Mouse (Mus musculus) forebrain, postnatal 0 days (tissue): ENCODE data around the gene Nudt22. TPM values are rescaled to one million over a fixed set of nuclear protein-coding genes. Genes with fewer than 3 reads are reported as not detected.
A peak's percentile ranks its signal among the peaks of the same experiment; 100 is the strongest.
"Not testable (repeated sequence)": the region's sequence is repeated elsewhere in the genome, so short reads cannot be mapped to it uniquely, and the experiment has no call there.

Source experiments
- ATAC-seq: fragments of 200-750 bp; cut with Nextera tagmentation; 2 replicates; pipeline ENCODE4 v1.8.0; 2017; ENCODE audit warnings: mild to moderate bottlenecking, moderate library complexity
- DNase-seq: peaks from one replicate; pipeline ENCODE4 v3.0.0-alpha.2; 2015
- H3K27ac ChIP-seq: fragments of 300-500 bp; sonication (generic); 2 replicates; pipeline ENCODE4 v1.5.1; 2014; ENCODE audit warnings: low read depth, mild to moderate bottlenecking, antibody characterized with exemption, low read length, moderate library complexity, mixed read lengths
- H3K27me3 ChIP-seq: fragments of 300-500 bp; sonication (generic); 2 replicates; pipeline ENCODE4 v1.6.1; 2014; ENCODE audit warnings: mild to moderate bottlenecking, low read length, mixed read lengths; ENCODE audit not compliant: insufficient read depth
- H3K36me3 ChIP-seq: fragments of 300-500 bp; sonication (generic); 2 replicates; pipeline ENCODE4 v1.6.1; 2014; ENCODE audit warnings: mild to moderate bottlenecking, moderate library complexity; ENCODE audit not compliant: insufficient read depth
- H3K4me1 ChIP-seq: fragments of 300-500 bp; sonication (generic); 2 replicates; pipeline ENCODE4 v1.6.1; 2014; ENCODE audit warnings: antibody characterized with exemption; ENCODE audit not compliant: insufficient read depth
- H3K4me2 ChIP-seq: fragments of 300-500 bp; sonication (generic); 2 replicates; pipeline ENCODE4 v1.6.1; 2014; ENCODE audit warnings: low read depth, mild to moderate bottlenecking, moderate library complexity
- H3K4me3 ChIP-seq: fragments of 300-500 bp; sonication (generic); 2 replicates; pipeline ENCODE4 v1.5.1; 2014; ENCODE audit warnings: low read depth, low read length, mixed read lengths
- H3K9ac ChIP-seq: fragments of 300-500 bp; sonication (generic); 2 replicates; pipeline ENCODE4 v1.6.1; 2014; ENCODE audit warnings: mild to moderate bottlenecking
- H3K9me3 ChIP-seq: fragments of 300-500 bp; sonication (generic); 2 replicates; pipeline ENCODE4 v1.6.1; 2016; ENCODE audit warnings: low read length
- CTCF ChIP-seq: sonication (generic); IDR thresholded peaks from 2 replicates; pipeline ENCODE4 v1.5.1; 2016; ENCODE audit warnings: antibody characterized with exemption, control low read depth, low read depth
- WGBS: fragments of 180-500 bp; shearing (Covaris S2); extraction: QIAGEN DNeasy Blood & Tissue Kit; methylation state at CpG from one replicate; pipeline ENCODE4 v1.1.7; 2014; 5-methylcytosine and 5-hydroxymethylcytosine counted together
- polyA plus RNA-seq: library from polyadenylated mRNA; unstranded; fragments of >200 nt; fragmentation: Nextera tagmentation; extraction: Ambion mirVana; gene quantifications from 2 replicates; pipeline ENCODE4 v1.2.1, GENCODE M21; 2015
- total RNA-seq: library from RNA; depleted of rRNA; stranded (reverse); fragments of >200 nt; gene quantifications from 2 replicates; pipeline ENCODE4 v1.2.3, GENCODE M21; 2014

Gene Nudt22
- total and polyA plus RNA-seq, 2 experiments from 2014 or later = 7.9 to 15.3 TPM

- ATAC-seq = no peak
- no peak for TF ChIP-seq CTCF
- no peaks in the 10 kb centered on the region for H3K9me3 ChIP-seq
- peaks cover 19% of the 10 kb centered on the region; the same call in 1 of the 2 replicates for H3K36me3 ChIP-seq
- peaks cover 18% of the 10 kb centered on the region for H3K4me1 ChIP-seq
- H3K9ac ChIP-seq = peak overlapping the region; percentile 53
- DNase-seq = no peak
- H3K4me3 ChIP-seq = peak overlapping the region; percentile 54
- peak overlapping the region; percentile 70 for H3K4me2 ChIP-seq
- no peaks in the 10 kb centered on the region for H3K27me3 ChIP-seq
- no peak overlapping the region for H3K27ac ChIP-seq
- 49% methylated on average over 21 of the region's 21 CpGs for WGBS
These were observed 494 bp downstream of the Nudt22 start for GRCm38 (mm10) chr19:6995255-6995991.

DNA sequence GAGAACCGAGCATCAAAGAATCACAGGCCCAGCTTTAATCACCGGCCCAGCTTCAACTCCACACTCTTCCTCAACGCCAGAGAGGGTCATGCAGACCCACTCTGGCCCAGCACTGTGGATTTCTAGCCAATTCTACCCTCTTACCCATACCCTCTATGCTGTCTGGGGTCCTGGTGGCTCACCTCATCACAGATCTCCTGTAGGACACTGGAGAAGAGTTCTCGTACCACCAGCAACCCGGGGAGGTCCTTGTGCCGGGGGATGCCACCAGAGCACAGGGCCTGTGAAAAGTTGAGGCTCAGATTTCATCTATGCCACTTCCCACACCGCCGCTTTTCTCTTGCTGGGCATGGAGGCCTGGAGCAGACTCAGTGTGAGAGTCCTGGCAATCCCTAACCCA lies 1.4 kb downstream of the Nudt22 start:
- Histone ChIP-seq H3K9me3 (no peaks in the 10 kb centered on the region), H3K27me3 (no peaks in the 10 kb centered on the region), H3K36me3 (peaks cover 13% of the 10 kb centered on the region; the same call in 1 of the 2 replicates), H3K4me2 (no peak overlapping the region), H3K27ac (no peak overlapping the region), H3K4me1 (peaks cover 18% of the 10 kb centered on the region), H3K4me3 (no peak overlapping the region), H3K9ac (no peak overlapping the region)
- 87% methylated on average over 8 of the region's 8 CpGs for WGBS
- TF ChIP-seq CTCF = no peak
- DNase-seq (no peak), ATAC-seq (no peak)

DNA sequence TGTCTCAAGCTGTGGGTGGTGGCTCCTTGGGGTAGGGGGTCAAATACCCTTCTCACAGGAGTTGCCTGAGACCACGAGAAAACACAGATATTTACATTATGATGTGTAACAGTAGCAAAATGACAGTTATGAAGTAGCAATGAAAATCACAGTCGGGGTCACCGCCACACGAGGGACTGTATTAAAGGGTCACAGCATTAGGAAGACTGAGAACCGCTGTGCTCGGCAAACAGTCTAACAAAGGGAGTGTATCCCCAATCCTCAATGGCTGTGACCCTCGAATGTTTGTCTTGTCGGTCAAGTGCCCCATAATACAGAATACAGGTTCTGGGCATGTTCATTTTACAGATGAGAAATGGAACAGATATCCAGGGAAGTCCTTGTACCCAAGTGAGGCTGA lies 1.9 kb downstream of the Nudt22 start:
- Histone ChIP-seq H3K9me3 (no peaks in the 10 kb centered on the region), H3K36me3 (peaks cover 8% of the 10 kb centered on the region; the same call in 1 of the 2 replicates), H3K4me1 (peaks cover 18% of the 10 kb centered on the region), H3K27me3 (no peaks in the 10 kb centered on the region), H3K9ac (no peak overlapping the region), H3K27ac (no peak overlapping the region), H3K4me3 (no peak overlapping the region), H3K4me2 (no peak overlapping the region)
- DNase-seq (no peak), ATAC-seq (no peak)
- 88% methylated on average over 8 of the region's 8 CpGs for WGBS
- TF ChIP-seq CTCF = no peak

DNA sequence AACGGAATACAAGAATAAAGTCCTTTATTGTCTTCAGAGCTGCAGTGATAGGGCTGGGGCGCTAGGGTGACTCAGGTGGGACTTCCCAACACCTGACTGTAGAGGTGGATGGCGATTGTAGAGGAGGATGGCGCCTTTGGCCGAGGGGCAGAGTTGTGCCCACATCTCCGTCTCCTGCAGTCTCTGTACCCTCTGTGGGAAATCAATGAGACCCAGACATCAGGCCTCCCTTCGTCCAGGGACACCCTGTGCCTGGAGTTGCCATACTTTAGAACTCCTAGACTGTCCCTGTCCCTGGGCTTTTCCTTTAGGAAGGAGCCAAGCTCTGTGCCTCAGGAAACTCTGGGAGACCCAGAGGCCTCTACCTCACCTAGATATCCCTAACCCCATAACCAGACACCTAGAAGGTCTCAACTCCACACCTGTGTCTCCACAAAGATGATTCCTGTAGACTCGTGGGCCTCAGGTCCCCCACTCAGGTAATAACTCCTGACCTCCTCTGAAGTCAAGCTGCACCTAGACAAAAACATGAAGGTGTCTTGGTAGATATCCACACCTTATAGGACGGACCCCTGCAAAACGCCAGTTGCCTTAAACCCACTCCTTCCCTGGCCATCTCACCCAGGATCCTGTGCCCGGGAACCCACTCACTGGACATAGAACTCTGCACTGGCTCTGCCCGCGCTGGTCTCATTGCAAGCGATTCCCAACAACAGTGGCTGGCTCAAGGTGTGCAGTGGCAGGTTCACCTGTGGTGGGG lies 2.7 kb downstream of the Nudt22 start:
- peaks cover 18% of the 10 kb centered on the region for H3K4me1 ChIP-seq
- peak; percentile 11; the same call in 1 of the 2 replicates for TF ChIP-seq CTCF
- no peak for DNase-seq
- peak overlapping the region; percentile 96 for H3K4me2 ChIP-seq
- peak overlapping the region; percentile 52 for H3K4me3 ChIP-seq
- no peak for ATAC-seq
- peaks cover under 1% of the 10 kb centered on the region; the same call in 1 of the 2 replicates for H3K36me3 ChIP-seq
- no peak overlapping the region for H3K27ac ChIP-seq
- H3K9me3 ChIP-seq = no peaks in the 10 kb centered on the region
- 57% methylated on average over 14 of the region's 14 CpGs for WGBS
- peak overlapping the region; percentile 51 for H3K9ac ChIP-seq
- no peaks in the 10 kb centered on the region for H3K27me3 ChIP-seq

GRCm38 (mm10) chr19:6992011-6992858 lies 3.7 kb downstream of the Nudt22 start, which contains the start of gene Dnajc4:
TSS of gene Dnajc4 (minus strand) at chr19:6992572.
- H3K27me3 ChIP-seq = no peaks in the 10 kb centered on the region
- H3K27ac ChIP-seq = 0 out of 2 replicates have a peak within 1 kb of the TSS, but pooled peaks have one; percentile 17
- H3K4me1 ChIP-seq = peaks cover 18% of the 10 kb centered on the region
- ATAC-seq (peak; percentile 97), DNase-seq (peak; percentile 96)
- peak within 1 kb of the TSS; percentile 55 for H3K9ac ChIP-seq
- H3K36me3 ChIP-seq = no peaks in the 10 kb centered on the region
- no peaks in the 10 kb centered on the region for H3K9me3 ChIP-seq
- no peak for TF ChIP-seq CTCF
- H3K4me2 ChIP-seq = peak within 1 kb of the TSS; percentile 96
- 1% methylated on average over 37 of the region's 37 CpGs for WGBS
- peak within 1 kb of the TSS; percentile 52 for H3K4me3 ChIP-seq

DNA sequence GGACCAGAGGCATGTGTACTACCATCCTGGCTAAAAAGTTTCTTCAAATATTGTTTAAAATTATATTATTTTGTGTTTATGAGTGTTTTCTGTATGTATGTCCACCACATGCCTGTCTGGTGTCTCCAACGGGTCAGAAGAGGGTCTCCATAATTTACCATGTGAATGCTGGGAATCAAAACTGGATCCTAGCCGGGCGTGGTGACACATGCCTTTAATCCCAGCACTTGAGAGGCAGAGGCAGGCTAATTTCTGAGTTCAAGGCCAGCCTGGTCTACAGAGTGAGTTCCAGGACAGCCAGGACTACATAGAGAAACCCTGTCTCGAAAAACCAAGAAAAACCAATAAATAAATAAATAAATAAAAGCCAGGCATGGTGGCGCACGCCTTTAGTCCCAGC lies 4.8 kb downstream of the Nudt22 start:
- not testable (repeated sequence) for H3K27ac ChIP-seq, H3K4me2 ChIP-seq, H3K27me3 ChIP-seq, ATAC-seq, H3K36me3 ChIP-seq, DNase-seq, H3K4me3 ChIP-seq, H3K9ac ChIP-seq, H3K9me3 ChIP-seq
- peaks cover 16% of the 10 kb centered on the region for H3K4me1 ChIP-seq
- 96% methylated on average over 6 of the region's 6 CpGs for WGBS
